Comparison of ENCODE assay signal across 8 mouse cellular contexts in the genomic region with DNA sequence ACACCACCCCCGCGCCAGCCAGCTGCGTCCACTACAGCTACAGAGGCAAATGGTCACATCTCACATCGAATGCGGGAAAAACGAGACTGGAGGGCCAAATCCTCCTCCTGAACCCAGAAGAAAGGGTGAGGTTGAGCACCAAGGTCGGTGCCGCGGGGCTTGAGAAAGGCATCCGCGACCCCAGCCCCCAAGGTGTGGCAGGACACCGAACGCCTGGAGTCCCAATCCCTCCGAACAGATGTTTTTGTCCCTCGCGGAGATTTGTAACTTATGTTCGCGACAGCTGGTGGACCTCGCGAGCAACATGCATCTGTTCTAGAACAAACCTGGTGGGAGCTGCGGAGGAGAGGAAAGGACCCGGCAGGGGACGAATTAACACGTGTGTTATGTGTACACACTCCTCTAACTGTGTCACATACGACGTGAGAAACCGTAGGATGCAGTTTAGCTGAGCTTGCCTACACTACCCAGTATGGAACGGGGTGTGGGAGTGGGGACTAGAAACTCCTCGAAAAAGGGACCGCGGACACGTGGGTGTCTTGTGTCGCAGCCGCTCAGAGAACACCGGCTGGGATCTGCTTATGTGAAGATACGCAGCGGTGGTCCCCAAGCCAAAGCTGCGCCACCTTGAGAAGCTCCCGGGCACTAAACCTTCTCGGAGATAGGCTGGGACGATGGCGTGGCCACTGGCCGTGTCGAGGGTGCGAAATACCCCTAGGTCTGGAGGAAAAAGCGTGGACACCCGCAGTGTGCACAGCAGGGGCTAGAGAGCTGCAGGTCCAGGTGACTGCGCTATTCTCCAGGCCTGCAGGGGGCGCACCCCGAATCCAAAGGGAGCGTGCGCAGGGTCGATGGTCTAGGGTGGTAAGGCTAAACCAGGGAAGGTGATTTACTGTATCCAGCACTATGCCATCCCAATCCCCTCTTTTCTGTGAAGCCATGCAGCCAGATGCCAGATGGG. TPM values are rescaled to one million over a fixed set of nuclear protein-coding genes. Genes with fewer than 3 reads are reported as not detected.
DNase-seq lines count a peak whose midpoint lies in the region; ATAC-seq and TF ChIP-seq lines count a peak whose summit lies in the region.

No protein-coding gene starts in this region.

- no peak overlapping the region for H3K27ac ChIP-seq in kidney, embryonic 15.5 days
- no peak overlapping the region for H3K27ac ChIP-seq in bone marrow, adult 2 months (ENCODE audit: control insufficient read depth, insufficient read depth, low read depth, low read length, poor library complexity)
- H3K27ac ChIP-seq in forebrain, postnatal 0 days (ENCODE audit: low read depth, low read length), result no peak overlapping the region
- no peak overlapping the region for H3K27ac ChIP-seq in midbrain, embryonic 12.5 days (replicated peaks)

- 6% methylated on average over 53 of the region's 53 CpGs for WGBS in kidney, embryonic 15.5 days
- whole genome bisulfite sequencing in bone marrow, adult 2 months, result 10% methylated on average over 53 of the region's 53 CpGs
- 4% methylated on average over 53 of the region's 53 CpGs for WGBS in forebrain, postnatal 0 days
- 3% methylated on average over 53 of the region's 53 CpGs for WGBS in midbrain, embryonic 12.5 days

- H3K9ac ChIP-seq in kidney, embryonic 15.5 days, result no peak overlapping the region
- no peak overlapping the region for H3K9ac ChIP-seq in forebrain, postnatal 0 days
- H3K9ac ChIP-seq in midbrain, embryonic 12.5 days (replicated peaks), result no peak overlapping the region

- TF ChIP-seq POLR2A in bone marrow, adult 2 months (IDR thresholded peaks at IDR 0.05; ENCODE audit: borderline replicate concordance, control insufficient read depth, low read depth, low read length), result no peak

- no peak for ATAC-seq in kidney, embryonic 15.5 days (replicated peaks; ENCODE audit: low FRiP score)
- peak; percentile 47 for ATAC-seq in forebrain, postnatal 0 days
- no peak for ATAC-seq in midbrain, embryonic 12.5 days (ENCODE audit: low FRiP score, low read depth)

- H3K4me2 ChIP-seq in kidney, embryonic 15.5 days, result peak overlapping the region; percentile 33
- no peak overlapping the region for H3K4me2 ChIP-seq in forebrain, postnatal 0 days (ENCODE audit: low read depth)
- H3K4me2 ChIP-seq in midbrain, embryonic 12.5 days (replicated peaks), result peak overlapping the region; percentile 22

- peaks cover 10% of the 10 kb centered on the region for H3K4me1 ChIP-seq in kidney, embryonic 15.5 days
- no peaks in the 10 kb centered on the region for H3K4me1 ChIP-seq in bone marrow, adult 2 months (ENCODE audit: control insufficient read depth, insufficient read depth, low read length)
- no peaks in the 10 kb centered on the region for H3K4me1 ChIP-seq in forebrain, postnatal 0 days (ENCODE audit: insufficient read depth)
- H3K4me1 ChIP-seq in midbrain, embryonic 12.5 days, result 0 out of 2 replicates have a peak, but pooled peaks cover 4% of the 10 kb centered on the region

- DNase-seq in kidney, adult 18-20 months, result no peak
- DNase-seq in forebrain, postnatal 0 days, result no peak
- DNase-seq in urinary bladder, adult 18-20 months (ENCODE audit: low spot score in 2 of 2), result no peak
- no peak for DNase-seq in gastrocnemius, adult 18-20 months (ENCODE audit: low spot score)
- no peak for DNase-seq in right cerebral cortex, postnatal 36 days (ENCODE audit: low spot score in 2 of 2)

- H3K4me3 ChIP-seq in kidney, embryonic 15.5 days (replicated peaks), result no peak overlapping the region
- H3K4me3 ChIP-seq in bone marrow, adult 2 months (replicated peaks; ENCODE audit: control insufficient read depth, low read depth, low read length), result no peak overlapping the region
- H3K4me3 ChIP-seq in forebrain, postnatal 0 days (ENCODE audit: low read depth, low read length), result no peak overlapping the region
- H3K4me3 ChIP-seq in midbrain, embryonic 12.5 days, result peak overlapping the region; percentile 4; the same call in 1 of the 2 replicates

- TF ChIP-seq CTCF in bone marrow, adult 2 months (IDR thresholded peaks at IDR 0.05; ENCODE audit: control insufficient read depth, insufficient read depth, low read length), result 0 out of 2 replicates have a peak, but pooled peaks have one; percentile 26
- TF ChIP-seq CTCF in forebrain, postnatal 0 days (IDR thresholded peaks at IDR 0.05; ENCODE audit: low read depth), result peak; percentile 51

- H3K9me3 ChIP-seq in kidney, embryonic 15.5 days (replicated peaks), result no peaks in the 10 kb centered on the region
- no peaks in the 10 kb centered on the region for H3K9me3 ChIP-seq in forebrain, postnatal 0 days (ENCODE audit: low read length)
- no peaks in the 10 kb centered on the region for H3K9me3 ChIP-seq in midbrain, embryonic 12.5 days

- no peaks in the 10 kb centered on the region for H3K36me3 ChIP-seq in kidney, embryonic 15.5 days
- no peaks in the 10 kb centered on the region for H3K36me3 ChIP-seq in forebrain, postnatal 0 days (ENCODE audit: insufficient read depth)
- no peaks in the 10 kb centered on the region for H3K36me3 ChIP-seq in midbrain, embryonic 12.5 days

- H3K27me3 ChIP-seq in kidney, embryonic 15.5 days, result peaks cover 86% of the 10 kb centered on the region
- H3K27me3 ChIP-seq in forebrain, postnatal 0 days (ENCODE audit: insufficient read depth, low read length), result peaks cover 82% of the 10 kb centered on the region
- H3K27me3 ChIP-seq in midbrain, embryonic 12.5 days, result peaks cover 98% of the 10 kb centered on the region

RNA-seq across cellular contexts. Expression of gene Nkx6-1, which starts 16.8 kb away (rescaled TPM):
- 0.55 and 0.90 TPM in 2 replicates for polyA plus RNA-seq in kidney, embryonic 15.5 days (2015; fragmentation: Nextera tagmentation; extraction: Ambion mirVana)
- polyA plus RNA-seq in bone marrow, adult 2 months (2011; ENCODE audit: insufficient read depth, insufficient read length, low replicate concordance, missing spikeins), result not detected in 2 replicates
- 0.24 TPM in 1 of 2 replicates, not detected in the other for total RNA-seq in forebrain, postnatal 0 days (2014; rRNA removed)
- 0.10 and 0.29 TPM in 2 replicates for polyA plus RNA-seq in forebrain, postnatal 0 days (2015; fragmentation: Nextera tagmentation; extraction: Ambion mirVana)
- 6.0 and 7.8 TPM in 2 replicates for polyA plus RNA-seq in midbrain, embryonic 12.5 days (2016; fragmentation: Nextera tagmentation; extraction: Ambion mirVana)
- total RNA-seq in gastrocnemius, adult 18-20 months (2021), result not detected
